8 mouse cellular contexts compared by ENCODE assay signal in the genomic region with DNA sequence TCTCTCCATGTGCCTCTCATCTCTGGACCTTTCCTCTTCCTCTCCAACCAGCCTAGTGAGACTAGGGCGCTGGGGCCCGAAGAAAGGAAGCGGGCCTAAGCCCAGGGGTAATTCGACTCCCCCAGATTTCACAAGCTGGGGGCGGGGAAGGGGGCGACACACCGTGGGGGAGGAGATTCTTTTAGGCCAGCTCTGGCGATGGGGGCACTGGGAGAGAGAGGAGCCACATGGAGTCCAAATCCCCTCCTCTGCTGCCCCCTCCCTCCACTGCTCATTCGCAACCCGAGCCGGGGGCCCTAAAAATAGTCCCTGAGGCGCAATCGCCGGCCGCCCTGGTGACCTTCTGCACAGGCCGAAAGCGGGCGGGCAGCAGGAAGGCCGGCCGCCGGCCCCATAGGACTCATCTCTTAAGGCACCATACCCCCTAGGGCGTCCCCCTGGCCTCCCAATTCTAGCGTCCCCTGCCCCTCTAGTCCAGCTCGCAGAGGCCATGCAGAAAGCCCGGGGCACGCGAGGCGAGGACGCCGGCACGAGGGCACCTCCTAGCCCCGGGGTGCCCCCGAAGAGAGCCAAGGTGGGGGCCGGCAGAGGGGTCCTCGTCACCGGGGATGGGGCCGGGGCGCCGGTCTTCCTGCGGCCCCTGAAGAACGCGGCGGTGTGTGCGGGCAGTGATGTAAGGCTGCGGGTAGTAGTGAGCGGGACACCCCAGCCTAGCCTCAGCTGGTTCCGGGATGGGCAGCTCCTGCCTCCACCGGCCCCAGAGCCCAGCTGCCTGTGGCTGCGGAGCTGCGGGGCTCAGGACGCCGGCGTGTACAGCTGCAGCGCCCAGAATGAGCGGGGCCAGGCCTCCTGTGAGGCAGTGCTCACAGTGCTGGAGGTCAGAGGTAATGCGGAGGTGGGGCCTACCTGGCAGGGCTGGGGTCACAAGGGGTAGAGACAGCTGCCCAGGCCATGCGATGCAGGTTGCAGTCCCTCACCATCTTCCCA. TPM values are rescaled to one million over a fixed set of nuclear protein-coding genes. Genes with fewer than 3 reads are reported as not detected.
DNase-seq lines count a peak whose midpoint lies in the region; ATAC-seq and TF ChIP-seq lines count a peak whose summit lies in the region.

Gene Speg, plus strand, starts transcription at position 348 of the 987 bp plus-strand sequence.

- H3K4me3 ChIP-seq in hindbrain, embryonic 14.5 days (replicated peaks; ENCODE audit: low read length): peak within 1 kb of the TSS; percentile 14; the same call in 1 of the 2 replicates
- H3K4me3 ChIP-seq in liver, embryonic 16.5 days (ENCODE audit: low read depth, low read length): peak within 1 kb of the TSS; percentile 10; the same call in 1 of the 2 replicates

- H3K4me2 ChIP-seq in hindbrain, embryonic 14.5 days (replicated peaks): peak within 1 kb of the TSS; percentile 51
- H3K4me2 ChIP-seq in liver, embryonic 16.5 days (ENCODE audit: low read depth, low read length): peak within 1 kb of the TSS; percentile 39

- no peak for TF ChIP-seq CTCF in Patski (IDR thresholded peaks at IDR 0.05)

- peak within 1 kb of the TSS; percentile 43; the same call in 1 of the 2 replicates for H3K9ac ChIP-seq in hindbrain, embryonic 14.5 days
- H3K9ac ChIP-seq in liver, embryonic 16.5 days (ENCODE audit: low read depth, low read length): 0 out of 2 replicates have a peak within 1 kb of the TSS, but pooled peaks have one; percentile 17

- H3K9me3 ChIP-seq in hindbrain, embryonic 14.5 days (ENCODE audit: control insufficient read depth, low read length): no peaks in the 10 kb centered on the region
- H3K9me3 ChIP-seq in liver, embryonic 16.5 days (replicated peaks; ENCODE audit: control insufficient read depth, low read length): no peaks in the 10 kb centered on the region

- DNase-seq in frontal cortex, adult 2 months (ENCODE audit: extremely low spot score in 1 of 2, low spot score in 1 of 2): no peak
- DNase-seq in frontal cortex, postnatal 25 days (ENCODE audit: low spot score in 2 of 2): no peak
- no peak for DNase-seq in Patski (ENCODE audit: low read depth, low spot score)
- peak; percentile 78 to 84 for DNase-seq in gastrocnemius, adult 8-10 months (ENCODE audit: low spot score in 2 of 2)
- no peak for DNase-seq in hindbrain, embryonic 14.5 days (ENCODE audit: low spot score)
- no peak for DNase-seq in c-Kit-positive CD71-positive TER-119-positive erythroid progenitor cells, embryonic 14.5 days (ENCODE audit: low spot score)
- no peak for DNase-seq in right cerebral cortex, adult 2 months (ENCODE audit: low spot score in 2 of 2)

- ATAC-seq in Patski: no peak
- ATAC-seq in hindbrain, embryonic 14.5 days (ENCODE audit: low FRiP score): 0 out of 2 replicates have a peak, but pooled peaks have one; percentile 17
- peak; percentile 30; the same call in 1 of the 2 replicates for ATAC-seq in liver, embryonic 16.5 days (ENCODE audit: low read depth)

- WGBS in hindbrain, embryonic 14.5 days: 10% methylated on average over 57 of the region's 57 CpGs
- WGBS in liver, embryonic 16.5 days (ENCODE audit: insufficient replicate concordance): 7% methylated on average over 56 of the region's 57 CpGs

- H3K27ac ChIP-seq in hindbrain, embryonic 14.5 days: no peak within 1 kb of the TSS
- H3K27ac ChIP-seq in liver, embryonic 16.5 days (ENCODE audit: low read length): no peak within 1 kb of the TSS

- H3K36me3 ChIP-seq in hindbrain, embryonic 14.5 days (replicated peaks; ENCODE audit: control insufficient read depth, insufficient read depth): no peaks in the 10 kb centered on the region
- H3K36me3 ChIP-seq in liver, embryonic 16.5 days (ENCODE audit: control insufficient read depth, insufficient read depth): no peaks in the 10 kb centered on the region

- in situ Hi-C loops in Patski (cut with MboI; ENCODE audit: low pct_unique_long_range_greater_than_20kb): no loop called here

- peaks cover 20% of the 10 kb centered on the region for H3K4me1 ChIP-seq in hindbrain, embryonic 14.5 days (replicated peaks; ENCODE audit: control insufficient read depth, insufficient read depth, low read length)
- H3K4me1 ChIP-seq in liver, embryonic 16.5 days (ENCODE audit: control insufficient read depth, low read depth, low read length): no peaks in the 10 kb centered on the region

- peaks cover 9% of the 10 kb centered on the region for H3K27me3 ChIP-seq in Patski
- H3K27me3 ChIP-seq in hindbrain, embryonic 14.5 days (ENCODE audit: control insufficient read depth, insufficient read depth, low read length): peaks cover 15% of the 10 kb centered on the region; the same call in 1 of the 2 replicates
- H3K27me3 ChIP-seq in liver, embryonic 16.5 days (ENCODE audit: control insufficient read depth, insufficient read depth, low read depth, low read length): peaks cover 18% of the 10 kb centered on the region

- POLR2A ChIA-PET in Patski (lab: Charles Lee): no interaction called here

- CTCF ChIA-PET in Patski (lab: Charles Lee): no interaction called here

RNA-seq across cellular contexts. Expression of gene Speg, which starts in this region (rescaled TPM):
- polyA plus RNA-seq in frontal cortex, adult 2 months (2012; rRNA removed): 134 and 135 TPM in 2 replicates
- 73.0 TPM for polyA plus RNA-seq in Patski (2021)
- 100 to 1,000 TPM; 283 to 320 (median 317) TPM for total RNA-seq in gastrocnemius, adult 8-10 months (2022)
- polyA plus RNA-seq in hindbrain, embryonic 14.5 days (2014; fragmentation: Nextera tagmentation; extraction: Ambion mirVana): 18.0 and 22.9 TPM in 2 replicates
- polyA plus RNA-seq in liver, embryonic 16.5 days (2015; fragmentation: Nextera tagmentation; extraction: Ambion mirVana): 7.6 and 8.0 TPM in 2 replicates

Comparison
In these comparisons a context has a peak if more than half of its experiments do, and no peak if none do; other contexts are left out.
1. DNase-seq: peak in gastrocnemius, adult 8-10 months (2 of 2); none in frontal cortex, adult 2 months (0 of 2), frontal cortex, postnatal 25 days (0 of 2), Patski (single experiment), hindbrain, embryonic 14.5 days (single experiment), c-Kit-positive CD71-positive TER-119-positive erythroid progenitor cells, embryonic 14.5 days (single experiment) and right cerebral cortex, adult 2 months (0 of 2).